Mouse (Mus musculus) frontal cortex, adult 2 months (tissue): ENCODE results near the gene Lefty2. TPM values are rescaled to one million over a fixed set of nuclear protein-coding genes. Genes with fewer than 3 reads are reported as not detected.

Source experiments
- DNase-seq, 2 experiments: peaks; one replicate each; pipeline ENCODE4 v3.0.0; 2022; ENCODE audit warnings: low spot score in 1 of 2; ENCODE audit errors: extremely low spot score in 1 of 2
- polyA plus RNA-seq: library from polyadenylated mRNA; depleted of rRNA; stranded (reverse); fragments of >200 nt; gene quantifications from 2 replicates; pipeline ENCODE4 v1.2.3, GENCODE M21; 2012; rRNA removed

Gene Lefty2
- 0.69 and 1.8 TPM in 2 replicates for polyA plus RNA-seq

GRCm38 (mm10) chr1:180892808-180893207 is at the start of gene Lefty2:
Lefty2 (plus strand) TSS chr1:180893108.
- no peak for DNase-seq

DNA sequence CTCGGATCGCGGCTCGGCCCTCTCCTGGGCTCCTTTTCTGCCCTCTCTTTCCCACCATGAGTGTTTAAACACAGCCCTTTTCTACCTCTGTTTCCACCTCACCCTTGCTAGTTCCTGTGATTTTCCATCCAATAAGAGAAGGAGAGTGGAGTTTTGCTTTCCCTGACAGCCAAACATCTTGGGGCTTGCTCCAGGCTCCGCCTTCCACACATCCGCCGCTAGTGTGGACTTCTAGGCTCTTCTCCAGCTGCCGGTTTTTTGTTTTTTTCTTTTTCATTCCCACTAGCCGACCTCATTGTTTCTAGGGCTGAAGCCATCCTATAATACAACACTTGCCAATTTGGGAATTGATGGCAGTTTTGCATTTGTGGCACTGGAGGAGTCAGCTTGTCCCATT is 44.8 kb upstream of the Lefty2 start:
- peak; percentile 57 to 81 for DNase-seq

- peak; percentile 19 to 39 for DNase-seq
Observed at GRCm38 (mm10) chr1:180848511-180849241, 44.2 kb upstream of the Lefty2 start.

- DNase-seq: no peak
Observed at GRCm38 (mm10) chr1:180849701-180850301, 43.1 kb upstream of the Lefty2 start.

DNA sequence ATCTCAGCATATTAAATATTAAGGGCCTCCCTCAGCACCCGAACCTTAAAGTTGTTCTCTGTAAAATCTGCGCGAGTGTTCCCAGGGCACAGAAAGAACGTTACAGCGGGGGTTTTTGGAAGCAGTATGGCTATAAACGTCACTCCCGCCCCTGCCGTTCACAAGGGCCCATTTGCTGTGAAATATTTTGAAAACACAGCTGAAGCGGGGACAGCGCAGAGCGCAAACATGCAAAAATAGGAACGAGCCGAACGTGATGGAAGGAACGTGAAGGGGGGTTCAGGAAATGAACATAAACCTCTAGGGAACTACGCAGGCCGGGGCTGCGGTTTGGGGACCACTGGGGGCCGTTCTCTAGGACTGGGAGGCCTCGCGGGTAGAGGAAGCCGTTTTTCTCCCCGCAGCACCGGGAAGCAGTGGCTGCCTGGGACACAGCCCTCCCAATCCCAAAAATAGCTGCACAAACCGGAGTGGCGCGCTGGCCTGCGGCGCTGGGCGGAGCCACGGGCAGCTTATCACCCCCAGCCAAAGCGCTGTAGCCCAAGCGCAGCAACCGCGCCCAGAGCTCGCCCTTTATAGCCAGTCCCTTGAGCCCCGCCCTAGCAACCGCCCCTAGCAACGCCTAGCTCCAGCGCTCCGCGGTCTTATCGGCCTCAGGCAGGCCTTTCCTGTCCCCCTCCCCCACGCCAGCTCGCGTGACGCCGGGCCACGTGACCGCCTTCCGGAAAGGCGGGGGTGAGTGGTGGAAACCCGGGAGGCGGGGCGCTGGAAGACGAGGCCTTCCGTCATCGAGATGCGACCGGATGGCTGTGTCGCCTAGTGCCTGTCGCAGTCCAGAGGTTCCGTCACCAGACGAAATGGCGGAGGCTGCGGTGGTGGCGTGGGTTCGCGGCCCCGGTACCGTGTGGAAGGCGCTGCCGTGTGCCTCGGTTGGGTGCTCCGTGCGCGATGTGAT is 42.3 kb upstream of the Lefty2 start, which contains the start of gene Sde2:
Sde2 (plus strand) TSS at position 812 of the 955 bp plus-strand sequence.
- DNase-seq: peak; percentile 99 to 100

DNA sequence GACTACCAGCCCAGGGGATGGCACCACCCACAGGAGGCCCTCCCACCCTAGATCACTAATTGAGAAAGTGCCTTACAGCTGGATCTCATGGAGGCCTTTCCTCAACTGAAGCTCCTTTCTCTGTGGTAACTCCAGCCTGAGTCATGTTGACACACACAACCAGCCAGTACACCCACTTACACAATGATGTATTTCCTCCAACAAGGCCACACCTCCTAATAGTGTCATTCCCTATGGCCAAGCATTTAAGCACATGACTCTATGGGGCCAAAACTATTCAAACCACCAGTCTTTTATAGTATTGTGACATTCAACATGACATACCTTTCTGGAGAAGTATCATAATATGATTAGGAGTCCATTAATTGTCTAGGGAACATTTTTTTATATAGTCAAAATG is 34.1 kb upstream of the Lefty2 start:
- no peak for DNase-seq

DNA sequence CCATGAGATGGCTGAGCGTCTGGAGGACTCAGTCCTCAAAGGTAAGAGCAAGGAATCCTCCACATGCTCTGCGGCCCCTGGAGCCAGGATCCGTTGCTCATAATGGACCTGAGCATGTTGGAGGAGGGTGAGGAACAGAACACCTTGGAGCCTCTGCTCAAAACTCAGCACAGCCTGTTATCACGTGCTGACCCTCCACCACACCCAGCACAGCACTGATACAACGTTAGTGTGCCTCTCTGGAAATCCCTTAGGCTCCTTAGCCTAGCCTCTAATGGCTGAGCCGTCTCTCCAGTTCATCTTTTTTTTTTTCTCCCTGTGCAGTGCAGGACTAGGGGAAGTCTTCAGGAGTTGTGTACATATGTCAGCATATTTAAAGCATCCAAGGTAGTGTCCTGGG is 32.9 kb upstream of the Lefty2 start:
- DNase-seq: no peak

DNA sequence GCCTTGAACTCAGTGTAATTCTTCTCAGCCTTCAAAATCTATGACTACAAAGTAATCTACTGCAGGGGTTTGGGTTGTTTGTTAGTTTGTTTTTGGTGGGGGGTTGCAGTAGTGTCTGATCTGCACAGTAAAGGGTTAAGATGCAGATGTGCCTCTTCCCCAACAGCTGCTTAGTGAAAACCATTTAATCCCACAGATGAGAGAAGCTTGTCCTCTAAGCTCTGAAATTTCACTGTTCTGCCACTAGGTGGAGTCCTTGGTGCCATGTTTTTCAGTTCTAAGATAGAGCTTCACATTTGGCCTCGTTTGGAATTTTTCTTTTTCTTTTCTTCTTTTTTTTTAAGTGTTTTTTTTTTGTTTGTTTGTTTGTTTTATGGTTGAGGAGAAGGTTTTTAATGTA is 29.3 kb upstream of the Lefty2 start:
- peak in 1 of 2 experiments; percentile 50 for DNase-seq

GRCm38 (mm10) chr1:180866001-180866400 is 26.9 kb upstream of the Lefty2 start:
- no peak for DNase-seq

- no peak for DNase-seq
Observed at GRCm38 (mm10) chr1:180870122-180870650, 22.7 kb upstream of the Lefty2 start.

DNA sequence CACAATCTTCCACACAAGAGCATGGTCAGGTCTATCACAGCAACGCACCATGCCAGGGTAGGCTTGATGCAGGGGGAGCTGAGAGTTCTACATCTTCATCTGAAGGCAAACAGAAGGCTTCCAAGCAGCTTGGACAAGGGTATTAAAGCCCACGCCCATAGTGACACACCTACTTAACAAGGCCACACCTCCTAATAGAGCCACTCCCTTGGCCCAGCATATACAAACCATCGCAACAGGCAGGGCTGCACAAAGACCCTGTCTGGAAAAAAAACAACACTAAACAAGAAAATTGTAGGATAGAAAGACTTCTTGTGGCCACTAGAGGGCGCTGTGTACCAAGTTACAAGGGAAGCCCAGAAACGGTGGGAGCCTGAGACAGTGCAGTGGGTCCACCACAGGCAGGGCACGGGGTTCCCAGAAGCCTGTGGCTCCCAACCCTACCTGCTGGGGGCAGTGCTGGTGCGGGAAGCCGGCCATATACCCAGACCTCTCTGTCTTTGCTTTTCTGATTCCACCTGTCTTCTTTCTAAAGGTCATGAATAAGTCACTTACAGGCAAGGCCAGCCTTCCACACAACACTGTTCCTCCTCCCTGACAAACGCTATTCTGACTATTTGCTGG is 18.9 kb upstream of the Lefty2 start:
- peak in 1 of 2 experiments; percentile 44 for DNase-seq

GRCm38 (mm10) chr1:180874615-180875014 is 18.3 kb upstream of the Lefty2 start:
- DNase-seq: no peak

DNA sequence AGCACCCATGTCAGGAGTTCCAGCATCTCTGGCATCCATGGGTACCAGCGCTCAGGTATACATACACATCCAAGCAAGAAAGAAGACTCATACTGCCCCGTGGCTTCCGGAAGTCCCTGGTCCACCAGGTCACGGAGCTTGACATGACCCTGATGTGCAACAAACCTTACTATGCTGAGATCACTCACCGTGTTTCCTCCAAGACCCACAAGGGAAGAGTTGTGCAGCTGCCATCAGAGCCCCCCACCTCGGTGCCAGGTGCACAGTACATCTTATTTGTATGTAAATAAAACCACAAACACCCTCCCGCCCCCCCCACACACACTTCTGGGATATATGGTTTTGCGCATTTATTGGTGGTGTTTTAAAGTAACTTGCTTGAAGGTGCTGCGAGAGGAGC is 17.8 kb upstream of the Lefty2 start:
- DNase-seq: no peak

DNA sequence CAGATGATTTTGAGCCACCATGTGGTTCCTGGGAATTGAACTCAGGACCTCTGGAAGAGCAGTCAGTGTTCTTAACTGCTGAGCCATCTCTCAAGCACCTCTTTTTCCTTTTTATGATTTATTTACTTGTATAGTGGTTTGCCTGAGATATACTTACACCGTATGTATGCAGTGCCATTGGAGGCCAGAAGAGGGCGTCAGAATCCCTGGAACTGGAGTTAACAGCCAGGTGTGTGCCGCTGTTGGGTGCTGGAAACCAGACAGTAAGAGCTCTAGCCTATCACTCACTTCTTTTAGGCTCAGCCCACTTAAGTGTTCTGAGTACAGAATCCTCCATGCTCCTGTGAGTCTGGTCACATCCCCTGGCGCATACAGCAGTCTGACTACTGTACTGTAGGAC is 15.4 kb upstream of the Lefty2 start:
- DNase-seq: no peak

GRCm38 (mm10) chr1:180881768-180882167 is 11.1 kb upstream of the Lefty2 start:
- DNase-seq: no peak

- DNase-seq: no peak
Observed at GRCm38 (mm10) chr1:180883731-180884130, 9.2 kb upstream of the Lefty2 start.

- no peak for DNase-seq
Observed at GRCm38 (mm10) chr1:180884484-180884883, 8.4 kb upstream of the Lefty2 start.

DNA sequence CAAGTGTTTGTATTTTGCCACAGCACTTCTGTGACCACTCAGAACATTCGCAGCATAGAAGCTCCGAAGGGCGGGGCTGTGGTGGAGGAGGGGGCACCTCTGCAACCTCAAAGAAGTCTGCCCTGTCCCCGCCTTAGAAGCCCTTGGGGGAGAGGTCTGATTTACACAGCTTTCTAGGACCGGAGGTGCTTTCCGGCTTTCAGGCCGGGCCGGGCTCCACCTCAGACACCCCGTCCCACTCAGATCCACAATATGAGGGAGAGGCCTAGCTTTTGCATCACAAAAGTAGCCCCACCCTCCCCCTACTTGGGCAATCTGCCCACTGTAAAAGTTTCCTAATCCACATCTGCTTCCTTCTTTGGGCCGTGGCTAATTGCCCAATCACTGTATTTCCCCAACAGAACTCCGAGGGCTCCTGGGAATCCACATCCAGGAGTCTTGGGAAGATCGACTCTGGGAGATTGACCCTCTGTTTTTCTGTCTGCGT is 4.3 kb upstream of the Lefty2 start:
- no peak for DNase-seq

DNA sequence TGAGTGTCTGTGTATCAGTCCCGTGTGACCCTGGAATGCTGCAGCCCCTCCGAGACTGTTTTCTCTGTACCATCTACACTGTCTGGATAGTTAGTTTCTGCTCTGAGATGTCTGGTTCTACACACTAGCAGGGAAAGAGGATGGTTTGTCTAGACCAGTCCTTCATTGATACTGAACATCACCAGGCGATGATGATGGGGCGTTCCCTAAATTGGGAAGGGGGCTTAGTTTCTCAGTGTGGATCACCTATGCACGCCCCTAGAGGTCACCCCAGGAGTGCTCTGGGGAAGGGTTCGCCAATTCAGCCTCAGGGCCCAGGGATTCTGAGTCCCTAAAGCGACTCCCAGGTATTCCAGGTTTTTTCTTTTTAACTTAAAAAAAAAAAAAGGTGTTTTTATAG is 3.7 kb upstream of the Lefty2 start:
- DNase-seq: no peak

- DNase-seq: no peak
Observed at GRCm38 (mm10) chr1:180889841-180890240, 3.1 kb upstream of the Lefty2 start.
